Mouse (Mus musculus): ENCODE results near the gene Ms4a2.

- TF ChIP-seq POLR2A (IDR thresholded peaks at IDR 0.05; ENCODE audit: insufficient read depth, low read depth, low read length) (no peak), CTCF (IDR thresholded peaks at IDR 0.05; ENCODE audit: insufficient read depth, low read depth, low read length) (no peak)
Measured at GRCm38 (mm10) chr19:11589205-11589604, 34.3 kb downstream of the Ms4a2 start.
